Mouse (Mus musculus) heart, embryonic 14.5 days (tissue): ENCODE results near the gene Tmem247. TPM values are rescaled to one million over a fixed set of nuclear protein-coding genes. Genes with fewer than 3 reads are reported as not detected.

Experiments
- ATAC-seq: fragments of 200-750 bp; cut with Nextera tagmentation; 2 replicates; pipeline ENCODE4 v1.8.0; 2017; ENCODE audit warnings: low read depth, moderate TSS enrichment; ENCODE audit not compliant: insufficient number of reproducible peaks, insufficient read depth, low FRiP score
- H3K27ac ChIP-seq, 2 experiments: fragments of 200-500 bp in 1 of 2; fragments of 300-500 bp in 1 of 2; sonication (generic) in 1 of 2; replicated peaks in 1 of 2; 2 replicates each; pipeline ENCODE4 v1.5.1; 2012 to 2014; ENCODE audit warnings: low read depth in 2 of 2, low read length in 2 of 2, control low read depth in 1 of 2, mild to moderate bottlenecking in 1 of 2, mixed read lengths in 1 of 2; ENCODE audit not compliant: control insufficient read depth in 1 of 2, insufficient read depth in 1 of 2
- H3K27me3 ChIP-seq: fragments of 300-500 bp; sonication (generic); 2 replicates; pipeline ENCODE4 v1.6.1; 2014; ENCODE audit warnings: mild to moderate bottlenecking, low read length, control low read depth; ENCODE audit not compliant: control insufficient read depth, insufficient read depth
- H3K36me3 ChIP-seq: fragments of 300-500 bp; sonication (generic); 2 replicates; pipeline ENCODE4 v1.6.1; 2014; ENCODE audit warnings: mild to moderate bottlenecking, control low read depth, low read length, mixed read lengths; ENCODE audit not compliant: control insufficient read depth, insufficient read depth
- H3K4me1 ChIP-seq, 2 experiments: fragments of 200-500 bp in 1 of 2; fragments of 300-500 bp in 1 of 2; sonication (generic) in 1 of 2; 2 replicates each; pipeline ENCODE4 v1.6.1; 2012 to 2014; ENCODE audit warnings: low read length in 2 of 2, control low read depth in 1 of 2, mixed read lengths in 1 of 2; ENCODE audit not compliant: control insufficient read depth in 2 of 2, insufficient read depth in 2 of 2
- H3K4me2 ChIP-seq: fragments of 300-500 bp; sonication (generic); 2 replicates; pipeline ENCODE4 v1.6.1; 2014; ENCODE audit warnings: mild to moderate bottlenecking, low read length
- H3K4me3 ChIP-seq, 2 experiments: fragments of 200-500 bp in 1 of 2; fragments of 300-500 bp in 1 of 2; sonication (generic) in 1 of 2; 2 replicates each; pipeline ENCODE4 v1.5.1; 2012 to 2014; ENCODE audit warnings: low read length in 2 of 2, mild to moderate bottlenecking in 2 of 2, control low read depth in 1 of 2, low read depth in 1 of 2, moderate library complexity in 1 of 2; ENCODE audit not compliant: control insufficient read depth in 1 of 2, insufficient read depth in 1 of 2
- H3K9ac ChIP-seq: fragments of 300-500 bp; sonication (generic); 2 replicates; pipeline ENCODE4 v1.6.1; 2014; ENCODE audit warnings: mild to moderate bottlenecking, low read length
- H3K9me3 ChIP-seq: fragments of 300-500 bp; sonication (generic); 2 replicates; pipeline ENCODE4 v1.6.1; 2016; ENCODE audit warnings: low read length, control low read depth; ENCODE audit not compliant: control insufficient read depth
- WGBS: fragments of 180-500 bp; shearing (Covaris S2); extraction: QIAGEN DNeasy Blood & Tissue Kit; methylation state at CpG from one replicate; pipeline ENCODE4 v1.1.7; 2014; 5-methylcytosine and 5-hydroxymethylcytosine counted together
- polyA plus RNA-seq: library from polyadenylated mRNA; unstranded; fragments of >200 nt; fragmentation: Nextera tagmentation; extraction: Ambion mirVana; gene quantifications from 2 replicates; pipeline ENCODE4 v1.2.1, GENCODE M21; 2014

Gene Tmem247
- polyA plus RNA-seq, 1 experiment from 2014 or later = not detected

GRCm38 (mm10) chr17:86915540-86915939 is 1.6 kb upstream of the Tmem247 start:
- Histone ChIP-seq H3K4me2 (no peak overlapping the region), H3K9ac (no peak overlapping the region), H3K36me3 (no peaks in the 10 kb centered on the region), H3K4me1 (peaks cover 0 to 4% of the 10 kb centered on the region in 2 experiments; a peak in 2 of 4 replicates), H3K27me3 (no peaks in the 10 kb centered on the region), H3K27ac (no peak overlapping the region), H3K9me3 (0 out of 2 replicates have a peak, but pooled peaks cover 2% of the 10 kb centered on the region), H3K4me3 (no peak overlapping the region)
- no peak for ATAC-seq
- WGBS = 71% methylated on average over 4 of the region's 4 CpGs

- Histone ChIP-seq H3K27me3 (no peaks in the 10 kb centered on the region), H3K9ac (no peak overlapping the region), H3K27ac (no peak overlapping the region), H3K4me3 (no peak overlapping the region), H3K9me3 (0 out of 2 replicates have a peak, but pooled peaks cover 2% of the 10 kb centered on the region), H3K36me3 (no peaks in the 10 kb centered on the region), H3K4me1 (no peaks in the 10 kb centered on the region), H3K4me2 (no peak overlapping the region)
- ATAC-seq = no peak
- WGBS = 63% methylated on average over 6 of the region's 6 CpGs
Measured at GRCm38 (mm10) chr17:86918786-86919185, 1.6 kb downstream of the Tmem247 start.

DNA sequence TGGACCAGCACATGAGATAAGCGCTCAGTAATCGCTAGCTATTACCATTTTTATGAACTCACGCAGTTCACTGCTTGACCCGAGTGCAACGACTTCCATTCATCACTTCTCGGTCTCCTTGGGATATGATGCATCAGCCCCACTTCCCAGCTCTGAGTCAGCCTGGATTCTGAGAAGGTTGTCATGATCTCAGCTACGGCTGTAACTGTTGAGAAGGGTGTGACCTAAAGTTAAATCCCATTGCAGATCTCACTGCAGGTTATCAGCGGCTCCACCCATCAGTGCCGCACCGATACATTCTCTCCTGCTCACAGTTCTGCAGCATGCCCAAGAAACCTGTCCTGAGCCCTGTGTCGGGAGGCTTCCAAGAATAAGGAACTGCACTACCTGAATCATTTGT is 2.6 kb downstream of the Tmem247 start:
- 0 out of 2 replicates have a peak, but pooled peaks cover 2% of the 10 kb centered on the region for H3K9me3 ChIP-seq
- ATAC-seq = no peak
- H3K36me3 ChIP-seq = no peaks in the 10 kb centered on the region
- no peaks in the 10 kb centered on the region for H3K4me1 ChIP-seq
- H3K9ac ChIP-seq = no peak overlapping the region
- no peaks in the 10 kb centered on the region for H3K27me3 ChIP-seq
- no peak overlapping the region for H3K27ac ChIP-seq
- H3K4me3 ChIP-seq = no peak overlapping the region
- H3K4me2 ChIP-seq = no peak overlapping the region
- 62% methylated on average over 11 of the region's 11 CpGs for WGBS

- Histone ChIP-seq H3K27me3 (no peaks in the 10 kb centered on the region), H3K4me3 (no peak overlapping the region), H3K9ac (no peak overlapping the region), H3K9me3 (peaks cover 7% of the 10 kb centered on the region; the same call in 1 of the 2 replicates), H3K36me3 (no peaks in the 10 kb centered on the region), H3K4me2 (no peak overlapping the region), H3K4me1 (peaks cover 0 to 3% of the 10 kb centered on the region in 2 experiments; a peak in 1 of 4 replicates), H3K27ac (no peak overlapping the region)
- no peak for ATAC-seq
- 54% methylated on average over 3 of the region's 3 CpGs for WGBS
Measured at GRCm38 (mm10) chr17:86924679-86925078, 7.5 kb downstream of the Tmem247 start.

DNA sequence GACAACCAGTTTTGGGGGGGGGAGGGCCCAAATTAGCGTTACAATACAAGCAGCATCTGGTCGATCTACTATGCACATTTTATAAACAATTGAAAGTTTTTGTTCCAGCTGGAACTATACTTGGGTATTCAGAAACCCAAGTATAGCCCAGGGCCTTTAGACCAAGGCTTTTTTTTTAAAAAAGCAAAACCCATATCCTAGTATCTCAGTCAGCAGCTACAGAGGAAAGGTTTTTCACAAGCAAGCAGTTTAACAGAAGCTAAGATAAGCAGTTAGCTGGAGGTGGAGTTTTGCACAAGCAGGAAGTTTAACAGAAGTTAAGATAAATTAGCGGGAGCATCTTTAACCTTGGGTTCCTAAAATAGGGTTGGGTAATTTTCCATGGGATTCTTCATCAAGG is 9.7 kb downstream of the Tmem247 start:
- WGBS = 74% methylated on average over 3 of the region's 3 CpGs
- H3K9me3 ChIP-seq = peaks cover 7% of the 10 kb centered on the region; the same call in 1 of the 2 replicates
- no peaks in the 10 kb centered on the region for H3K27me3 ChIP-seq
- no peak overlapping the region for H3K27ac ChIP-seq
- H3K9ac ChIP-seq = no peak overlapping the region
- no peaks in the 10 kb centered on the region for H3K36me3 ChIP-seq
- no peak overlapping the region for H3K4me2 ChIP-seq
- ATAC-seq = no peak
- no peak overlapping the region for H3K4me3 ChIP-seq
- H3K4me1 ChIP-seq = peaks cover 3 to 8% of the 10 kb centered on the region in 2 experiments; a peak in 1 of 4 replicates

- no peak for ATAC-seq
- no peaks in the 10 kb centered on the region for H3K36me3 ChIP-seq
- 0 out of 2 replicates have a peak, but pooled peaks cover 6% of the 10 kb centered on the region for H3K27me3 ChIP-seq
- no peak overlapping the region for H3K4me3 ChIP-seq
- H3K4me1 ChIP-seq = peaks cover 3 to 8% of the 10 kb centered on the region in 2 experiments; a peak in 1 of 4 replicates
- H3K4me2 ChIP-seq = no peak overlapping the region
- no peak overlapping the region for H3K9ac ChIP-seq
- 74% methylated on average over 6 of the region's 6 CpGs for WGBS
- H3K9me3 ChIP-seq = peaks cover 7% of the 10 kb centered on the region; the same call in 1 of the 2 replicates
- H3K27ac ChIP-seq = no peak overlapping the region
Measured at GRCm38 (mm10) chr17:86929355-86929754, 12.2 kb downstream of the Tmem247 start.

DNA sequence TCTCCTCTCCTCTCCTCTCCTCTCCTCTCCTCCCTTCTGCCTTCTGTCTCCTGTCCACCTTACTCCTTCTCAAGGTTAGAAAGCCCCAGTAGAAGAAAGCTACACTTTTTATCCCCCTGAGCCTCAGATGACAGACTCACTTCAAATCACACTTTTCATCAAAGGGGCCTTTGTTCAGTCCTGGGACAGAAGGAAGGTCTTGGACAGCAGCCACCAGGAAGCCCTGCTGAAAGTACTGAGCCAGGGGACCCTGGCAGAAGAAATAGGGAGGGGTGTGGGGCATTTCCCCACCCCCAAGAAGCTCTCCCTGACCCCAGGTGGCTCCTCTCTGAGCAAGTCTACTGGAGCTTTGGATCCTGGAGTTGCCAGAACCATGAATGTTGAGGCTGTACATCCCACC is 12.8 kb downstream of the Tmem247 start:
- Histone ChIP-seq H3K9me3 (peaks cover 7% of the 10 kb centered on the region; the same call in 1 of the 2 replicates), H3K9ac (no peak overlapping the region)

DNA sequence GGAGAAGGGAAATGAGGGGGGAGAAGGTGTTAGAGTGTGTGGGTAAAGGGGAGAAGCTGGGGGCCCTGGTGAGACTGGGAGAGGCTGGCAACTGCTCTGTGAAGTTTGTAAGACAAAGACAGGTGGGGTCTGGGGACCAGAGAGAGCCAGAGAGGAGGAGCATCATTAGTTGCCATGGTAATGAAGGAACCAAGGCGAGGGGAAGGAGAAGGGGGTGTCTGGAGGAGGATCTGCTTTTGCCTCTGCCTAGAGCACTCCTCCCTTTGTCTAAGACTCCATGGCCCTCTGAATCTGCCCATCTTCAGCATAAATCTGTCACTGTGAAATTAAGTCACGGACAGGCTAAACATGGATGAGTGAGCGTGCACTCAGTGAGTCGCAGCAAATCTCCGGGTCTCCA is 15.7 kb downstream of the Tmem247 start:
- 56% methylated on average over 5 of the region's 5 CpGs for WGBS
- no peak for ATAC-seq
- Histone ChIP-seq H3K9me3 (no peaks in the 10 kb centered on the region), H3K4me3 (no peak overlapping the region), H3K4me1 (peaks cover 10% of the 10 kb centered on the region in 2 experiments), H3K27ac (no peak overlapping the region), H3K4me2 (no peak overlapping the region), H3K36me3 (no peaks in the 10 kb centered on the region), H3K27me3 (0 out of 2 replicates have a peak, but pooled peaks cover 6% of the 10 kb centered on the region), H3K9ac (no peak overlapping the region)

More for the DNA sequence above, 12.8 kb downstream of the Tmem247 start:
- no peaks in the 10 kb centered on the region for H3K36me3 ChIP-seq
- 0 out of 2 replicates have a peak, but pooled peaks cover 6% of the 10 kb centered on the region for H3K27me3 ChIP-seq
- H3K4me3 ChIP-seq = no peak overlapping the region
- H3K27ac ChIP-seq = no peak overlapping the region
- peaks cover 3 to 8% of the 10 kb centered on the region in 2 experiments; a peak in 1 of 4 replicates for H3K4me1 ChIP-seq
- no peak for ATAC-seq
- H3K4me2 ChIP-seq = no peak overlapping the region
